Mouse (Mus musculus) WW6 (cell line): ENCODE measurements around the gene Prkch.

Source experiments
- DNase-seq: peaks from one replicate; pipeline ENCODE4 v3.0.0-alpha.2; 2013; ENCODE audit warnings: low read depth, low spot score

Prkch gene

DNA sequence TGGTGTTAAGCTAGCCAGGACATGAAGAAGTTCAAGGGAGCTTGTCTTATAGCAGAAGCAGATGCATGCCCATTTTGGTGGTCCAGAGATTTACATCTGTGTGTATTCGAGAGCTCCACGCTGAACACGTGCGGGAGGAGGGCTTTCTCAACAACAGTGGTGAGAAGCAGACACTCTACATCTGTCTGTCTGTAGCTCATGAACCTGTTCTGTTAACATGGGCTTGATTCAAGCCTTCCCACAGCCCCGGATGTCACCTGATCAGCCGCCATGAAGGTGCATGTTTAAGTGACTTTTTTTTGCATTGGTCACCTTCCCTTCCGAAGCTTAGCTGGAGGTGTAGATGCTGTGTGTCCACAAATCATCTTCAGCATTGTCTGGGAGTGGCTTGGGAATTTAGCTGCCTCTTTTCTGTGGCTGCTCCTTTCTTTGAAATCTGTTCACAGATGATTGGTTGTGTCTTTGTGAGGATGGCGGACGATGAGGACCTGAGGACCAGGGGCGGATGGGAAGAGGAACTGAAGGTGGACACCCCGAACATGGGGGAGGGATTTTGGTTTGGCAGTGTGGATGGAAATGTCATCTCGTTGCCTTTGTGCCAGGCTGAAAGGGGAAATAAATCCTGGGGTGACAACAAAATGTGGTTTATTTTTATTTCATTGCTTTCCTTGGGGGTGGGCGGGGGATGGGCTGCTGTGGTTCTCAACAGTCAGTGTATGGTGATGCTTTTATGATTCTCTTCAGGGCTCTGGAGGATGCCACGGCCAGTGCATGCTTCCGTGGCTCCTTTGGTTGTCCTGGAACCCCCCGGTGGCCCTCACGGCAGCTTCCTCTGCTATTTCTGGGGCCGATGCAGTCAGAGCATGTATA is 25.3 kb downstream of the Prkch start:
- no peak for DNase-seq

DNA sequence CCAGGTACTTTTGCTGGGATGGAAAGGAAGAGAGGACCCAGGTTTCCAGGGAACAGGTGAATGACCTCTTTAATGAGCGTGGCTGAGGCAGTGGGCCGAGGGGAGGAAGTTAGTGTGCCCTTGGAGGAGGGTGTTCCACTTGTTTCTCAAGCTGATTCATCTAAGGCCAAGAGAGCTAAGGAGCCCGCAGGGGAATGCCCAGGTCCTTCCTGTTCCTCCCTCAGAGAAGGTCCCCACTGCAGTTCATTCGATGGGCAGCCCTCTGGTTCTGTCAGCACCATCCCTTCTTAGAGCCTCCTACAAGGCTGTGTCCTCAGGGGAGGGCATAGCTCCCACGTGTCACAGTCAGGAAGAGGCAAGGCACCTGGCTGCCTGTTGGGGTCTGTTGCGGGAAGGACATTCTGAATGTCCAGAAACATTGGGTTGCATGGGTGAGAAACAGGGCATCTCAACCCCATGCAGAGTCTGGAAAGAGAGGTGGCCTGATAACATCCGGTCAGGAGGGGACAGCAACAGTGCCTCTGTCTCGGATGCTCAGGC is 26.3 kb downstream of the Prkch start:
- no peak for DNase-seq

DNA sequence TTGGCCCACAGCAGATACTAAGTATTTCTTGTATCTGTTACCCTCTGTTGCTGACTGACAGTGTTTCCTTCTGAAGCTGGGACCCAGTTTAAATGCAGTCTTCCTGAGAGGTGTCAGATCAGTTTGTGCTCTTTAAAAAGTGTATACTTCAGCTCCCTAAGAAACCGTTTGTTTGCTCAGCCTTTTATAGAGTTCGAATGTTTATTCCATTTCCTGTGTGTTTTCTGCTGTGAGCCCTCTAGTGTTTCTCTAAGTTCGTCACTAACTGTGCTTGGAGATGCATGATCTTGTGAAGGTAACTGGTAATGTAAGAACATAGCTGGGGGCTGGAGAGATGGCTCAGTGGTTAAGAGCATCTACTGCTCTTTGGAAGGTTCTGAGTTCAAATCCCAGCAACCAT is 27.1 kb downstream of the Prkch start:
- no peak for DNase-seq

DNA sequence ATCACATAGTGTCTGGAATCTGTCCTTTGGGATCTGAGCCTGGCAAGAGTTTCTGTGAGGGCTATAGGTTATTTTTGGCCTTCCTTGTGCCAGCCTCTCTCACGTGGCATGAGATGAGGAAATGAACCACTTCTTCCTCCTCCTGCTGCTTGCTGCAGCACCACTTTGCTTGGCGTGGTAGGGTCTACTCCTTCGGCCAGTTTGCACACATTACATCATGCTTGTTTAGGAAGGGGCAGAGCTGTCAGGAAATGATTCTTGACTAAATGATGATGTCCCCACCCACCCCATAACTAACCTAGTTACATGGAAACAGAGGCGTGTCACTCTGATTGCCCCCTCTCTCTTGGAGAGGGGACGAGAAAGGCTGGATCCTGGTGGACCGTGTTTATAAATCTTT is 28.6 kb downstream of the Prkch start:
- DNase-seq = no peak

DNA sequence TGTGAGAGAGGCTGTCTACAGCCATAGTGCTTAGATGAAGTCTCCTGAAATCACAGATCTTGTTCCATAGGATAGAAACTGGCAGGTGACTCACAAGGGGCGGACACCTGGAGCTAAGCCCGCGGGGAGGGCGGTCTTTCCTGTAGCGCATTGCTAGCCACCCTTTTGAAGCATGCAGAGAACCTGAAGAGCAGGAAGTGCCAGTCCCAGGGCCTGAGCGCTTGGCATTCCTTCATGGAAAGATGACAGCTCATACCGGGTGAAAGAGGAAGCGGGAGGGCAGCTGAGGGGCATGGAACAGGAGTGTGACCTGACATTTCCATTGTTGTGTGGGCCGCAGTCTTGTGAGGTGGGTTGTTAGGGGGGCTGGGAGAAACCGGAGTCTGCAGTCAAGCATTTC is 33.1 kb downstream of the Prkch start:
- DNase-seq = no peak

DNA sequence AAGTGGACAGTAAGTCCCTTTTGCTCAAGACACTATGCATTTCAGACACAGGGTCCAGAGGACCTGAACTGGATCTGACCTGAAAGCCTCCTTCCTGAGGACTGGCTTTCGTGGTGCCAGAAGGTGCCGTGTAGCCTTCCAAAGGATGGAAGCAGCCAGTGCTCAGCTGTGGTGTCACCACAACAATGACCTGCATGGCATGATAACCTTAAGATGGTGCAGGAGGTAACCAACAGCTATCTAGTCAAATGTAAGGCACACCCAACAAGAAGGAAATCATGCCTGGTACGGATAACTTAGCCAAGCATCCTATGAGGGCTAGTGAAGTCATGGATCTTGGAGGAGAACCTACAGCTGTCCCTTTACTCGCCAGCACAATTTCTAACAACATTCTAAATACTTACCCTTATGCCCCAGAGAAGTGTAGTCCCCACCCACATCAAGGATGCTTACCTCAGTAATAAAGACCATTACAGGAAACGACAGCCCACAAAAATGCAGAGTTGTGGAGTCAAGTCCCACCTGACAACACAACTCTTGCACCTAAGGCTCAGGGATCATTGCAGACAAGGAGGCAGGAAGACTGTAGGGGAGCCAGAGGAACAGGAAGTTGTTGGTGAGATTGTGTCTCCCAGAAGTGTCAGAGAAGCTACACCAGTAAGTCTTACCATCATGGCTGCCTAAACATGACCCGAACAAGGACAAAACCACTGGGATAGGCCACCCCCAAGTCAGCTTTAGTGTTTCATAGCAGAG is 40.9 kb downstream of the Prkch start:
- DNase-seq = no peak

DNA sequence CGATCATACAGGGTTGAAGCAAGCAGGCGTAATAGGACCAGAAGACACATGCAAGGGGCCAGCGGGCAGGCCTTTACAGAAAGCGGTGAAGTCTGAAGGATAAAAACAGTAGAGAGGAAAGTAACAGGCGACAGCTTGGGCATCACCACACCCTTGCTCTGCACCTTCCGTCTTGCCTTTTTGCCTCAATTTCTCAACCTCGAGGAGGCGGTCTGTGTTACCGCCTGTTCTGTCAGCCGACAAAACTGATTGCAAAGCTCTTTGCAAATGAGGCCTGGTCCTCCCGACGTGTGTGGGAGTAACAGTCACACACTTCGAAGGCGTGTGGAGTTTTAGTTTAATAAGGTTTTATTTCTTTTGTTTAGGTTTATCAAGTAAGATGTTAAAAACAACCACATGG is 43.3 kb downstream of the Prkch start:
- no peak for DNase-seq

DNA sequence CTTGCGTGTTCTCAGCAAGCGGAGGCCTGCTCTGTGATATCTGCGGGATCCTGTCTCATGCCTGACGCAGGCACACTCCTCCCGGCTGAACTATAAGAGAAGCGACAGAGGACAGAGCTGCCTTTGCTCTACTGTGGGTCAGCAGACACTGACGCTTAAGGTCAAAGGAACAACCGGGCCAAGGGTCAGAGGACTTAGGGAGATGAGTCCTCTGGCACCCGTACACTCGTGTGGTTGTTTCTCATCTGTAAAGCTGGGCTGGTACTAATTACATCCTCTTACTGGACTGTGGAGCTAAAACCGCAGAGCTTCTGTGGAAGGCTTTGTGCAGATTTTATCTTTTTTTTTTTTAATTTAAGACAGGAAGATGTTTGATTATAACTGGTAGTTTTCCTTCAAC is 46.0 kb downstream of the Prkch start:
- no peak for DNase-seq

DNA sequence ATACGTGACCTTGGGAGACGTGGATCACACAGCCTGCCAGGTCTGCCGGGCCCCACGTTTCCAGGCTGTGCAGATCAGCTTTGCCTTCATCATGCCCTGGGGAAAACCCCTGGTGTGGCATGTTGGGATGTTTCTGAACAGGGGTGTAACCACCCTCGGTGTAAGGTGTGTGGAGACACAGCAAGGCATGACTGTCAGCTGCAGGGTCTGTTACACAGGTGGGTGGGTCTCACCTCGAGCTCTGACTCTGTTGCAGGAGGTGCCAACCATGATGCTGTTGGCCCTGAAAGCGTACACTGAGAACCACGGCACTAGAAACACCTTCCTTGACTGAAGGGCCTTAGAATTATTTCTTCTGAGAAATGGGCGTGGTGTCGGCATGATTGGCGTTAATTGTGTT is 46.6 kb downstream of the Prkch start:
- no peak for DNase-seq

DNA sequence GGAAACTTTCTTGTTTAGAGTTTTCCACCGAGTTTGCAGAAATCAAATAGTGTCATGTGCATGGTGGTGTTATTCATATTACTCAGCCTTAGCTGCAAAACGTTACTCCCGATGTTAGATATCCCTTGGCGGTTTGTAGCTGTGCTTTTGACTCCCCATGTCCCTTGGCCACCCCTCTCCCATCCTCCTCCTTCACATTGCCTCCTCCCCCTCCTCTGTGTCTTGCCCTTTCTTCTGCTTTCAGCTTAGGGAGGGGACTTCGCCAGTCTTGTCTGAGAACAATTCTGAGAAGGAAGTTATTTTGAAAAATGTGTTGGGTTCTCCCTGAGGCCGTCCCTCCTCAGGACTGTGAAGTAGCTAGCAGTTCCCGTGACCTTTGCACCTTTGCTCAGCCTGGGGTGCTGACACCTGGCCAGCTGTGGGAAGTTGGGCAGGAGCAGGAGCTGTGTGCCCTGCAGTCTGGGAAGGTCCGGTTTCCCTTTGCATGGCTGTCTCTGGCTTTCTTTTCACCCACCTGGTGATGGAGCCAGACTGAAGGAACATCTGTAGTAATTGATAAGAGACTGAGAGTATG is 48.2 kb downstream of the Prkch start:
- DNase-seq = no peak

DNA sequence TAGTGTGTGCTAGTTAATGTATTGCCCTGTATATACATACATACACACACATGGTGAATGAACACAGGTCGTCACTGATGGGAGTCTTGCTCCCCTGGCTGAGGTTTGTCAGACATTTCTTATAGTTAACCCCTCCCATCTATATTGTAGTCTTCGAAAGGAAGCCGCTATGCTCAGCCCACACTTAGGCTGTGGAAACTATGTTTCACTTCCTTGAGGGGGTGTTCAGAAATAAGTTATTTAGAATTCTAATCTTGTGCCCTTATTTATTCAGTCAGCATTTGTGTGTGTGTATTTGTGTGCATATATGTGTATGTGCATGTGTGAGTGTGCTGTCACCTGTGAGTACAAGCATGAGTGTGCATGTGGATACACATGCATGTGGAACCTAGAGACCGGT is 49.1 kb downstream of the Prkch start:
- no peak for DNase-seq

DNA sequence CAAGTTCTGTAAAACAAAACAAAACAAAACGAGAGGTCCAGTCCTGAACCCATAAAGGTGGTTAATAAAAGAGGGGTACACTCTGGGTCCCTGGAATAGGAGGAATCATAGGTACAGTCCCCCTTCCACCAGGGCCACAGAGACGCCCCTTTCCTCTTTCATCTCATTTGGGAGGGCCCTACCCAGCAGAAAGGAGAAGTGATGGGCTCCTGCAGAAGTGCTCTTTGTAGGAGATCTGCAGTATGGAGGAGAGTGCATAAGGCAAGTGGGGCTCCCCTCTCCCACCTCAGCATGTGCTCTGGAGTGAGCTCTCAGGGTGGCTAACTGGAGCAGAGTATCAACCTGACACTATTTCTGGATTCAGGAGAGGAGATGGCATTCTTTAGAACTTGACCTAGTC is 55.0 kb downstream of the Prkch start:
- no peak for DNase-seq

DNA sequence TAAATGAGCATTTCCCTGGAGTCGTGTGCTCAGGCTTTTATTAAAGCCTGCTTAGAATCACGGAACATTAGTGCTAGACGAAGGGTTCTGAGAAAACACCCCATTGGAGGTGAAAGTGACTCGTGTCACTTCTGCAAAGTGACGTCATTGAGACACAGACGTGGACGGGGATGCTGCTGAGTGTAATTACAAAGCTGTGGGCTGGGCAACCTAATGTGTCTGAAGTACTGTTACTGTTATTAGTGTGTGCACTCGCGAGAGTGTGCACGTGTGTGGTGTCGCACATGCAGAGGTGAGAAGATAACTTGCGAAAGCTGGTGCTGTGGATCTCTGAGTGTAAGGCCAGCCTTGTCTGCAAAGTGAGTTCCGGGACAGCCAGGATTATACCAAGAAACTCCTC is 56.6 kb downstream of the Prkch start:
- no peak for DNase-seq

DNA sequence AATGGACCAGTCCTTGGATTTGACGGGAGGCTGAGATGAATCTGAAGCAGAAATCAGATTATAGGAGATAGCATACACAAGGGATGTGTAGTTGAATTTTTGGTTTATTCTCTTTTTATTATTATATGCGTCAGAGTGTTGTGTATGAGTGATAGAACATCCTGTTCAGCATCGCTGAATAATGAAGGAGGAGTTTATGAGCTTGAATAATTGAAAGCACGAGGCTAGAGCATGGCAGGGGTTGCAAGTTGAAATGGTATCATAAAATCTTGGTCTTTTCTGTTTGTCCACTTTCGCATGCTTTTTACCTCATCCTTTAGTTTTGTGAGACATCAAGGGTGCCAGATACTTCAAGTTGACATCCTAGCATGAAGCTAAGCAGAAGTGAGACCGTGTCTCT is 60.6 kb downstream of the Prkch start:
- no peak for DNase-seq

DNA sequence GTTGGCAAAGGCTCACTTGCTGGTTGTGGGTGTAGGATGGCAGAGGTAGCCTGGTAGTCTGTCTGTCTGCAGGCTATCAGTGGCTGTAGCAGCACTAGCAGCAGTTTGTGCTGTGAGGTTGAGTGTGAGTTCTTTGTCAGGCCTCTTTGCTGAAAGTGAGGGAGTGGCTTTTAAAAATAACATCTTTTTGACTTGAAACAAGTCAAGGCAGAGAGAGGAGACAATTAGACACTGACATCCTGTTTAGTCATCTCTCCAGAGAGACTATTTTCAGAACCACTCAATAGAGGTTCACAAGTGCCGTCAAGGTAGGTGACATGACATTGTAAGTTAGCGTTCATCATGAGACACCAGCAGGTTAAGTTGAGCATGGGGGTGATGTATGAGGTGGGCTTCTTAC is 63.1 kb downstream of the Prkch start:
- DNase-seq = no peak

DNA sequence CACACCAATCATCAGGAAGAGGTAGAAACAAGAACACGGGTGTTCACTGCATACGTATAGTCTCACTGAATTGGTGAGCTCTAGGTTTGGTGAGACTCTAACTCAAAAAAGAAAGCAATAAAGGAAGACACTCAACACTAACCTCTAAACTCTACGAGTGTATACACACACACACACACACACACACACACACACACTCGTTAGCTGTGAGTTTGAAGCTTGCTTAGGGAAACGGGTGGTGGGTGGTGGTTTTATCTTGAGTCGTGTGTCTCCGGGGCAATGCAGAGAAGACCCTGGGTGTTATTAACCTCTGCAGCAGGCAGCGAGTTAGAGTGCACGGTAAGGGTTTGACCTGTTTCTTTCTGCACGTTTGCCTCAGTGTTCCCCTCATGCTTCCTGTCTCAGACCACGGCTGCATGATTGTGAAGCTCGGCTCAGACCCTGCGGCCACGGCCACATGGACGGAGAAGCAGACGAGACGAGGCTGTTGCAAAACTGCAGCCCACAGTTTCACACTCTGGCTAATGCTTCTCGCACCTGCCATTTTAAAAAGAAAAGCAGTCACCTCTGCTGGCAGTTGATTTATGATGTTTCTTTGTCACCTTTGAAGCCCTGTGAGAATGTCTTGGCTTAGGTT is 72.1 kb downstream of the Prkch start:
- DNase-seq = no peak

DNA sequence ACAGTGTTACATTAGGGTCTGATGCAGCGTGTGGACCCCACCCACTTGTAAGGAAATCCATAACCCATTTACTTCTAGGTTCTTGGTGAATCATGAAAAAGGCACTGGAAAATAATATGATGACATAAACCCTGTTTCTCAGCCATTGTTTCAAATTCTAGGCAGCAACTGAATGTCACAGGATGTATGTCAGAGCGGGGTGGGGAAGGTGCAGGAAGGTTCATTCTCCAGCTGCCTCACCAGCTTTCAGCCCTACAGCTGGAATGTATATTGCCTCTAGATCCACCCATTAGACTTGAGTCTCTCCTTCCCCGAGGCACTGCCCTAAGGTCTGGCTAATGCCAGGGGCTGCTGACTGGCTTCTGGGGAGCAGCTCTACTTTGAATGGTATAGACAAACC is 78.8 kb downstream of the Prkch start:
- DNase-seq = no peak

DNA sequence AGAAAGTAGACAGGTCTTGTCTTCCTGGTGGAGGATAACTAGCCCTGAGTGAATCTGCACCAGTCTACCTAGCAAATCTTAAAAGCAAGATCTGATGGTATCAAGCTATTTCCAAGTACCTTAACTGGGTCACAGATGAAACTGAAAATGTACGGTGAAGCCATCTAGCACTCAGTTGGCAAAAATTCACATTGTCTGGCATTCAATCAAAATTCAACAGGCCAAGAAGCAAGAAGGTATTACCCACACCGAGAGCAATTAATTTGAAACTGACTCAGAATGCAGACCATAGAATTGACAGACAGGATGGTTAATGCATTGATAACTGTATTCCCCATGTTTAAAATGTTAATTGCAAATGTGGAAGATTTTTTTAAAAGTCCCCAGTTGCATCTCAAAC is 82.1 kb downstream of the Prkch start:
- no peak for DNase-seq

DNA sequence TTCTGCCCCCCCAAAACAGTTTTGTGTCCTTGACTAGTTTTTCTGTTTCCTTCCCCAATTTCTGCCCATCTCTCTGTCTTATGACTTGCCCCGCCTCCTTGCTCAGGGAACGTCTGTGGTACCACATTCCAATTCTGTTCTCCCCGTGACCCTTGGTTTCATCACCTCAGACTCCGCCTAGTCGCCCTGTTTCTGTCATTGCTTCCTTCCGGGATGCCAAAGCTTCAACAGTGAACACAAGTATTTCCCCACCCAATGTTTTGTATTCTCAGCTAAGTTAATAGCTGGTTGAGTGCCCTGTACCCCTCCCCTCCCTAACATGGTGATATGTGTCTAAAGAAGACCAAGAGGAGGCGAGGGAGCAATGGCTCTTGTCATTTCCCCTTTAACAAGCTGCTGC is 83.0 kb downstream of the Prkch start:
- no peak for DNase-seq

DNA sequence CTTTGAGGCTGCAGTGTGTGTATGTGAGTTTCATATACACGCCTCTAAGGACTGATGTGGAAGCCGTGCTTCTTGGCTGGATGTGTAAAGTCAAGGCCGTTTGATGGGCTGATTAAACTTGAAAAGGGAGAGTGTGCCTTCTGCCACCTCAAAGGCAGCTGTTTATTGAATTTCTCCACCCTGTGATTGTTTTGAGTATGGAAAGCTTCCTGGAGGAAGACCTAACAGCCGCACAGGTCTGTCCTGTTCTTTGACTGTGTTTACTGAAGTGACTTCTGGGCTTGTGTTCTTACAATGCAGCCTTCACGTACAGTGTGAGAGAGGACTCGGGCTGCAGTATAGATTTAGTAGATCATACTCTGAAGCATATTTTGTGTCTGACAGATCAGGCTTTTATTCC is 86.1 kb downstream of the Prkch start:
- no peak for DNase-seq

DNA sequence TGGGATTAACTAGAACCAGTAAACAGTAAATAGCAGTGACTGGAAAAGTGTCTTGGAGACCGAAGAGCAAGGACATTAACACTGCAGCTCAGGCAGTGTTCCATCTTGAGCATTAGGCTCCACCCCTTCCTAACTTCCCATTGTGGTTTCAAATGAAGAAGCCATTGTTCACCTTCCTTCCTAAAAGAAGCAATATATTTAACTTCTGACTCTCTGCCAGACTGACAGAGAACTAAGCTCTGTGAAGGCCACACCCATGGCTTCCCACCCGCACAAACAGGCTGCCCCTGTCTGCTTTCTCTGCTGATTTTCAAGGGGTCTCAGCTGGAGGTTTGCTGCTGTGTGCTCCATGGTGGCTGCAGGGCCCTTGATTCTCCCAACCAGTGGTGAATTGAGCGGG is 86.9 kb downstream of the Prkch start:
- DNase-seq = no peak

DNA sequence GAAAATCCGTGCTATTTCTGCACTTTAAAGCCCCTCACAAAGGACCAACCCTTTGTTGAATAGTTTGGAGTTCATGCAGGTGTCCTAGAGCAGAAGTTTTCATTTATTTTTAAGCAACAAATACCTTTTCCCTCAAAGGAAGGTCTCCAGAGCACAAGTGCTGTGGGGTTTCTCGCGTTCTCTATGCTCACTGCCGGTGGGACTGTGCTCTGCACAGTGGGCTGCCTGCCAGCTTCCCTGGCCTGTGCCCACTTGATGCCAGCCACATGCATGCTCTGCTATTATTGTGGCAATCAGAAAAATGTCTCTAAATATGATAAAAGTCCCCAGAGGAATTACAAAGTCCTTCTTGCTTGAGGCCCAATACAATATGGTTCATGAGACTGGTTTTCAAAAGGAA is 87.4 kb downstream of the Prkch start:
- no peak for DNase-seq
